Mouse (Mus musculus): Measurements from ENCODE around the gene Serpina3f. TPM values are rescaled to one million over a fixed set of nuclear protein-coding genes. Genes with fewer than 3 reads are reported as not detected.
A peak's percentile ranks its signal among the peaks of the same experiment; 100 is the strongest.

Serpina3f gene
- polyA plus RNA-seq, 1 experiment from 2014 or later, result 0.37 TPM

- H3K27me3 ChIP-seq (ENCODE audit: control insufficient read depth, insufficient read depth, low read length), result no peaks in the 10 kb centered on the region
- H3K4me1 ChIP-seq (replicated peaks; ENCODE audit: control insufficient read depth, insufficient read depth, low read length), result no peaks in the 10 kb centered on the region
- no peaks in the 10 kb centered on the region for H3K9me3 ChIP-seq (ENCODE audit: control insufficient read depth, low read length)
- H3K27ac ChIP-seq (ENCODE audit: low read depth, low read length), result no peak overlapping the region
- H3K9ac ChIP-seq (ENCODE audit: low read depth, low read length), result no peak overlapping the region
- DNase-seq (ENCODE audit: low spot score), result no peak
- H3K4me2 ChIP-seq (replicated peaks; ENCODE audit: low read depth, low read length), result no peak overlapping the region
- no peak for ATAC-seq (ENCODE audit: low FRiP score)
- no peaks in the 10 kb centered on the region for H3K36me3 ChIP-seq (ENCODE audit: control insufficient read depth, insufficient read depth, low read length)
- H3K4me3 ChIP-seq (ENCODE audit: low read depth, low read length), result no peak overlapping the region
- WGBS, result 81% methylated on average over 4 of the region's 4 CpGs
Observed at GRCm38 (mm10) chr12:104209149-104209548, 5.2 kb upstream of the Serpina3f start.

GRCm38 (mm10) chr12:104209802-104210201, 4.5 kb upstream of the Serpina3f start:
- DNase-seq (ENCODE audit: low spot score) (no peak), ATAC-seq (ENCODE audit: low FRiP score) (no peak)
- H3K4me1 ChIP-seq (replicated peaks; ENCODE audit: control insufficient read depth, insufficient read depth, low read length), result no peaks in the 10 kb centered on the region
- no peak overlapping the region for H3K4me2 ChIP-seq (replicated peaks; ENCODE audit: low read depth, low read length)
- H3K27ac ChIP-seq (ENCODE audit: low read depth, low read length), result no peak overlapping the region
- H3K36me3 ChIP-seq (ENCODE audit: control insufficient read depth, insufficient read depth, low read length), result no peaks in the 10 kb centered on the region
- no peak overlapping the region for H3K9ac ChIP-seq (ENCODE audit: low read depth, low read length)
- H3K9me3 ChIP-seq (ENCODE audit: control insufficient read depth, low read length), result no peaks in the 10 kb centered on the region
- 100% methylated on average over 2 of the region's 2 CpGs for WGBS
- no peaks in the 10 kb centered on the region for H3K27me3 ChIP-seq (ENCODE audit: control insufficient read depth, insufficient read depth, low read length)
- no peak overlapping the region for H3K4me3 ChIP-seq (ENCODE audit: low read depth, low read length)

GRCm38 (mm10) chr12:104213689-104214444, 477 bp upstream of the Serpina3f start:
- Histone ChIP-seq H3K4me3 (ENCODE audit: low read depth, low read length) (no peak overlapping the region), H3K4me2 (replicated peaks; ENCODE audit: low read depth, low read length) (no peak overlapping the region), H3K9ac (ENCODE audit: low read depth, low read length) (no peak overlapping the region), H3K27ac (ENCODE audit: low read depth, low read length) (no peak overlapping the region; the same call in 1 of the 2 replicates), H3K27me3 (ENCODE audit: control insufficient read depth, insufficient read depth, low read length) (no peaks in the 10 kb centered on the region), H3K4me1 (replicated peaks; ENCODE audit: control insufficient read depth, insufficient read depth, low read length) (no peaks in the 10 kb centered on the region), H3K9me3 (ENCODE audit: control insufficient read depth, low read length) (no peaks in the 10 kb centered on the region), H3K36me3 (ENCODE audit: control insufficient read depth, insufficient read depth, low read length) (no peaks in the 10 kb centered on the region)
- DNase-seq (ENCODE audit: low spot score) (no peak), ATAC-seq (ENCODE audit: low FRiP score) (peak; percentile 63)
- 49% methylated on average over 2 of the region's 2 CpGs for WGBS

- Histone ChIP-seq H3K27ac (ENCODE audit: low read depth, low read length) (no peak overlapping the region), H3K9ac (ENCODE audit: low read depth, low read length) (no peak overlapping the region), H3K4me2 (replicated peaks; ENCODE audit: low read depth, low read length) (no peak overlapping the region), H3K27me3 (ENCODE audit: control insufficient read depth, insufficient read depth, low read length) (no peaks in the 10 kb centered on the region), H3K4me3 (ENCODE audit: low read depth, low read length) (no peak overlapping the region), H3K36me3 (ENCODE audit: control insufficient read depth, insufficient read depth, low read length) (no peaks in the 10 kb centered on the region), H3K9me3 (ENCODE audit: control insufficient read depth, low read length) (no peaks in the 10 kb centered on the region), H3K4me1 (replicated peaks; ENCODE audit: control insufficient read depth, insufficient read depth, low read length) (no peaks in the 10 kb centered on the region)
- no peak for ATAC-seq (ENCODE audit: low FRiP score)
- no peak for DNase-seq (ENCODE audit: low spot score)
- WGBS, result 100% methylated on average over 1 of the region's 1 CpGs
Observed at GRCm38 (mm10) chr12:104215249-104215648, 905 bp downstream of the Serpina3f start.

GRCm38 (mm10) chr12:104221616-104222015, 7.3 kb downstream of the Serpina3f start:
- Histone ChIP-seq H3K4me2 (replicated peaks; ENCODE audit: low read depth, low read length) (no peak overlapping the region), H3K27ac (ENCODE audit: low read depth, low read length) (no peak overlapping the region), H3K27me3 (ENCODE audit: control insufficient read depth, insufficient read depth, low read length) (no peaks in the 10 kb centered on the region), H3K9ac (ENCODE audit: low read depth, low read length) (no peak overlapping the region), H3K36me3 (ENCODE audit: control insufficient read depth, insufficient read depth, low read length) (no peaks in the 10 kb centered on the region), H3K9me3 (ENCODE audit: control insufficient read depth, low read length) (no peaks in the 10 kb centered on the region), H3K4me3 (ENCODE audit: low read depth, low read length) (no peak overlapping the region), H3K4me1 (replicated peaks; ENCODE audit: control insufficient read depth, insufficient read depth, low read length) (no peaks in the 10 kb centered on the region)
- ATAC-seq (ENCODE audit: low FRiP score) (no peak), DNase-seq (ENCODE audit: low spot score) (no peak)
- 71% methylated on average over 1 of the region's 1 CpGs for WGBS

GRCm38 (mm10) chr12:104223690-104224089, 9.3 kb downstream of the Serpina3f start:
- no peaks in the 10 kb centered on the region for H3K4me1 ChIP-seq (replicated peaks; ENCODE audit: control insufficient read depth, insufficient read depth, low read length)
- WGBS, result 69% methylated on average over 1 of the region's 1 CpGs
- no peak for ATAC-seq (ENCODE audit: low FRiP score)

GRCm38 (mm10) chr12:104224598-104225300, 10.4 kb downstream of the Serpina3f start:
- no peak overlapping the region for H3K4me3 ChIP-seq (ENCODE audit: low read depth, low read length)
- 74% methylated on average over 7 of the region's 7 CpGs for WGBS
- H3K9ac ChIP-seq (ENCODE audit: low read depth, low read length), result no peak overlapping the region
- no peak overlapping the region for H3K4me2 ChIP-seq (replicated peaks; ENCODE audit: low read depth, low read length)
- no peaks in the 10 kb centered on the region for H3K27me3 ChIP-seq (ENCODE audit: control insufficient read depth, insufficient read depth, low read length)
- DNase-seq (ENCODE audit: low spot score) (no peak), ATAC-seq (ENCODE audit: low FRiP score) (no peak)
- H3K9me3 ChIP-seq (ENCODE audit: control insufficient read depth, low read length), result no peaks in the 10 kb centered on the region
- H3K36me3 ChIP-seq (ENCODE audit: control insufficient read depth, insufficient read depth, low read length), result no peaks in the 10 kb centered on the region
- H3K27ac ChIP-seq (ENCODE audit: low read depth, low read length), result no peak overlapping the region
- H3K4me1 ChIP-seq (replicated peaks; ENCODE audit: control insufficient read depth, insufficient read depth, low read length), result no peaks in the 10 kb centered on the region

More at GRCm38 (mm10) chr12:104223690-104224089, 9.3 kb downstream of the Serpina3f start:
- no peak overlapping the region for H3K4me2 ChIP-seq (replicated peaks; ENCODE audit: low read depth, low read length)
- H3K27me3 ChIP-seq (ENCODE audit: control insufficient read depth, insufficient read depth, low read length), result no peaks in the 10 kb centered on the region
- no peak overlapping the region for H3K4me3 ChIP-seq (ENCODE audit: low read depth, low read length)
- H3K9me3 ChIP-seq (ENCODE audit: control insufficient read depth, low read length), result no peaks in the 10 kb centered on the region
- no peak overlapping the region for H3K9ac ChIP-seq (ENCODE audit: low read depth, low read length)
- H3K27ac ChIP-seq (ENCODE audit: low read depth, low read length), result no peak overlapping the region
- H3K36me3 ChIP-seq (ENCODE audit: control insufficient read depth, insufficient read depth, low read length), result no peaks in the 10 kb centered on the region
- DNase-seq (ENCODE audit: low spot score), result no peak

GRCm38 (mm10) chr12:104230762-104231161, 16.4 kb downstream of the Serpina3f start:
- 73% methylated on average over 2 of the region's 2 CpGs for WGBS
- H3K36me3 ChIP-seq (ENCODE audit: control insufficient read depth, insufficient read depth, low read length), result no peaks in the 10 kb centered on the region
- no peak overlapping the region for H3K4me3 ChIP-seq (ENCODE audit: low read depth, low read length)
- DNase-seq (ENCODE audit: low spot score) (no peak), ATAC-seq (ENCODE audit: low FRiP score) (no peak)
- H3K4me2 ChIP-seq (replicated peaks; ENCODE audit: low read depth, low read length), result no peak overlapping the region
- no peak overlapping the region for H3K9ac ChIP-seq (ENCODE audit: low read depth, low read length)
- no peaks in the 10 kb centered on the region for H3K27me3 ChIP-seq (ENCODE audit: control insufficient read depth, insufficient read depth, low read length)
- H3K9me3 ChIP-seq (ENCODE audit: control insufficient read depth, low read length), result no peaks in the 10 kb centered on the region
- H3K4me1 ChIP-seq (replicated peaks; ENCODE audit: control insufficient read depth, insufficient read depth, low read length), result no peaks in the 10 kb centered on the region
- H3K27ac ChIP-seq (ENCODE audit: low read depth, low read length), result no peak overlapping the region

GRCm38 (mm10) chr12:104235915-104236314, 21.6 kb downstream of the Serpina3f start, which contains the start of gene Serpina3g:
Serpina3g (plus strand) TSS chr12:104236245.
- no peak within 1 kb of the TSS for H3K4me2 ChIP-seq (replicated peaks; ENCODE audit: low read depth, low read length)
- no peaks in the 10 kb centered on the region for H3K4me1 ChIP-seq (replicated peaks; ENCODE audit: control insufficient read depth, insufficient read depth, low read length)
- no peak for DNase-seq (ENCODE audit: low spot score)
- H3K9ac ChIP-seq (ENCODE audit: low read depth, low read length), result no peak within 1 kb of the TSS
- 75% methylated on average over 5 of the region's 5 CpGs for WGBS
- H3K4me3 ChIP-seq (ENCODE audit: low read depth, low read length), result no peak within 1 kb of the TSS
- ATAC-seq (ENCODE audit: low FRiP score), result no peak
- no peaks in the 10 kb centered on the region for H3K9me3 ChIP-seq (ENCODE audit: control insufficient read depth, low read length)
- H3K36me3 ChIP-seq (ENCODE audit: control insufficient read depth, insufficient read depth, low read length), result no peaks in the 10 kb centered on the region
- no peak within 1 kb of the TSS for H3K27ac ChIP-seq (ENCODE audit: low read depth, low read length)
- no peaks in the 10 kb centered on the region for H3K27me3 ChIP-seq (ENCODE audit: control insufficient read depth, insufficient read depth, low read length)

All from hindbrain, embryonic 11.5 days (tissue).